8 mouse cellular contexts compared by ENCODE assay signal in the genomic region with DNA sequence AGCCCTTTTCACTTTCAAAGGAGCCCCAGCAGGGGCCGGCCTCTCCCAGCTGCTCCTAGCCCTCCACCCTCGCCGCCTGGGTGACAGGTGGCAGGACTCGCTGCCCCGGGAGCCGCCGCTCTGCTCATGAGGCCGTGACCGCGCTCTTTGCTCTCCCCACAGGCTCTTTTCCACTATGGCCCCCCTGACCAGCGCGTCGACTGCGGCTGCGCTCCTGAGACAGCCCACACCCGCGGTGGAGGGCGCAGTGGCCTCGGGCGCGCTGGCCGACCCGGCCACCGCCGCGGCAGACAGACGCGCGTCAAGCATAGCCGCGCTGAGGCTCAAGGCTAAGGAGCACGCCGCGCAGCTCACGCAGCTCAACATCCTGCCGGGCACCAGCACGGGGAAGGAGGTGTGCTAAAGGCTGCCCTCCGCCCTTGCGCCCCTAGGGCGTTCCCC. TPM values are rescaled to one million over a fixed set of nuclear protein-coding genes. Genes with fewer than 3 reads are reported as not detected.
DNase-seq lines count a peak whose midpoint lies in the region; ATAC-seq lines count a peak whose summit lies in the region.

No protein-coding gene starts in this region.

- DNase-seq in frontal cortex, postnatal 10 days (ENCODE audit: low spot score in 2 of 2) = no peak
- DNase-seq in thymus, postnatal 10 days (ENCODE audit: low spot score in 2 of 2) = no peak
- DNase-seq in right cerebral cortex, postnatal 36 days (ENCODE audit: low spot score in 2 of 2) = no peak

- peak overlapping the region; percentile 91 for H3K4me3 ChIP-seq in megakaryocyte, embryonic 14.5 days (replicated peaks)
- H3K4me3 ChIP-seq in forebrain, embryonic 12.5 days (replicated peaks) = peak overlapping the region; percentile 31
- H3K4me3 ChIP-seq in limb, embryonic 13.5 days = peak overlapping the region; percentile 28
- peak overlapping the region; percentile 21 for H3K4me3 ChIP-seq in stomach, embryonic 15.5 days (replicated peaks)

- no peak for ATAC-seq in megakaryocyte, adult 5-6 weeks (ENCODE audit: poor library complexity, severe bottlenecking)
- ATAC-seq in forebrain, embryonic 12.5 days (ENCODE audit: low FRiP score) = peak; percentile 10; the same call in 1 of the 2 replicates
- peak; percentile 51; the same call in 1 of the 2 replicates for ATAC-seq in limb, embryonic 13.5 days (ENCODE audit: low FRiP score, low read depth)
- ATAC-seq in stomach, embryonic 15.5 days (ENCODE audit: insufficient read depth, low FRiP score, low read depth) = no peak

- H3K9me3 ChIP-seq in megakaryocyte, embryonic 14.5 days = peaks cover 6% of the 10 kb centered on the region
- no peaks in the 10 kb centered on the region for H3K9me3 ChIP-seq in forebrain, embryonic 12.5 days
- H3K9me3 ChIP-seq in limb, embryonic 13.5 days = no peaks in the 10 kb centered on the region
- no peaks in the 10 kb centered on the region for H3K9me3 ChIP-seq in stomach, embryonic 15.5 days

- peak overlapping the region; percentile 87 for H3K27ac ChIP-seq in forebrain, embryonic 12.5 days
- H3K27ac ChIP-seq in limb, embryonic 13.5 days = no peak overlapping the region
- no peak overlapping the region for H3K27ac ChIP-seq in stomach, embryonic 15.5 days

- peak overlapping the region; percentile 56 for H3K4me2 ChIP-seq in forebrain, embryonic 12.5 days
- H3K4me2 ChIP-seq in limb, embryonic 13.5 days (replicated peaks) = peak overlapping the region; percentile 51
- H3K4me2 ChIP-seq in stomach, embryonic 15.5 days = peak overlapping the region; percentile 44

- 11% methylated on average over 40 of the region's 40 CpGs for WGBS in forebrain, embryonic 12.5 days
- 21% methylated on average over 39 of the region's 40 CpGs for WGBS in limb, embryonic 13.5 days
- 15% methylated on average over 38 of the region's 40 CpGs for WGBS in stomach, embryonic 15.5 days

- H3K9ac ChIP-seq in forebrain, embryonic 12.5 days = peak overlapping the region; percentile 51
- no peak overlapping the region for H3K9ac ChIP-seq in limb, embryonic 13.5 days
- H3K9ac ChIP-seq in stomach, embryonic 15.5 days = no peak overlapping the region

- peaks cover 38% of the 10 kb centered on the region for H3K4me1 ChIP-seq in megakaryocyte, embryonic 14.5 days
- H3K4me1 ChIP-seq in forebrain, embryonic 12.5 days = peaks cover 14% of the 10 kb centered on the region
- H3K4me1 ChIP-seq in limb, embryonic 13.5 days = 0 out of 2 replicates have a peak, but pooled peaks cover 3% of the 10 kb centered on the region
- 0 out of 2 replicates have a peak, but pooled peaks cover 2% of the 10 kb centered on the region for H3K4me1 ChIP-seq in stomach, embryonic 15.5 days

- no peaks in the 10 kb centered on the region for H3K36me3 ChIP-seq in megakaryocyte, embryonic 14.5 days (replicated peaks; ENCODE audit: low read length)
- H3K36me3 ChIP-seq in forebrain, embryonic 12.5 days (replicated peaks) = no peaks in the 10 kb centered on the region
- no peaks in the 10 kb centered on the region for H3K36me3 ChIP-seq in limb, embryonic 13.5 days
- H3K36me3 ChIP-seq in stomach, embryonic 15.5 days = no peaks in the 10 kb centered on the region

- peaks cover 94% of the 10 kb centered on the region for H3K27me3 ChIP-seq in megakaryocyte, embryonic 14.5 days (replicated peaks)
- peaks cover 18% of the 10 kb centered on the region; the same call in 1 of the 2 replicates for H3K27me3 ChIP-seq in forebrain, embryonic 12.5 days
- peaks cover 95% of the 10 kb centered on the region for H3K27me3 ChIP-seq in limb, embryonic 13.5 days
- peaks cover 76% of the 10 kb centered on the region for H3K27me3 ChIP-seq in stomach, embryonic 15.5 days (replicated peaks)

RNA-seq across cellular contexts. Expression of a gene that starts 10.8 kb away (rescaled TPM):
- polyA plus RNA-seq in megakaryocyte, embryonic 14.5 days (2012; ENCODE audit: insufficient read depth, low replicate concordance) = 0.09 TPM in 1 of 2 replicates, not detected in the other
- not detected in 2 replicates for total RNA-seq in megakaryocyte, adult 5-6 weeks (2015)
- total RNA-seq in megakaryocyte, adult 5-6 weeks (2017) = not detected in 2 replicates
- polyA plus RNA-seq in forebrain, embryonic 12.5 days (2016; fragmentation: Nextera tagmentation; extraction: Ambion mirVana) = 69.1 and 78.4 TPM in 2 replicates
- 0.60 and 0.61 TPM in 2 replicates for polyA plus RNA-seq in limb, embryonic 13.5 days (2015; fragmentation: Nextera tagmentation; extraction: Ambion mirVana)
- polyA plus RNA-seq in stomach, embryonic 15.5 days (2015; fragmentation: Nextera tagmentation; extraction: Ambion mirVana) = 0.49 and 0.66 TPM in 2 replicates

Comparison
In these comparisons a context has a peak if more than half of its experiments do, and no peak if none do; other contexts are left out.
1. H3K4me3 ChIP-seq: peak in every context shown above with its lines; median percentile 91 in megakaryocyte, embryonic 14.5 days; 31 in forebrain, embryonic 12.5 days; 28 in limb, embryonic 13.5 days; 21 in stomach, embryonic 15.5 days.
2. ATAC-seq: peak in forebrain, embryonic 12.5 days (single experiment) and limb, embryonic 13.5 days (single experiment); none in megakaryocyte, adult 5-6 weeks (single experiment) and stomach, embryonic 15.5 days (single experiment).
3. RNA of a gene that starts 10.8 kb away (polyA plus RNA-seq): 69.1 to 78.4 TPM in forebrain, embryonic 12.5 days; 0.60 to 0.61 TPM in limb, embryonic 13.5 days, 0.49 to 0.66 TPM in stomach, embryonic 15.5 days and 0.09 TPM in megakaryocyte, embryonic 14.5 days; every median in the first group is over 10 times any median in the second.
4. Peak in every context shown above with its lines, with median percentiles within 50 percentile points of each other: H3K4me2 ChIP-seq.